Mouse (Mus musculus): ENCODE data around the gene Epb41l2. TPM values are rescaled to one million over a fixed set of nuclear protein-coding genes. Genes with fewer than 3 reads are reported as not detected.

Epb41l2 gene
- polyA plus RNA-seq, 1 experiment from 2014 or later, result 20.7 TPM

DNA sequence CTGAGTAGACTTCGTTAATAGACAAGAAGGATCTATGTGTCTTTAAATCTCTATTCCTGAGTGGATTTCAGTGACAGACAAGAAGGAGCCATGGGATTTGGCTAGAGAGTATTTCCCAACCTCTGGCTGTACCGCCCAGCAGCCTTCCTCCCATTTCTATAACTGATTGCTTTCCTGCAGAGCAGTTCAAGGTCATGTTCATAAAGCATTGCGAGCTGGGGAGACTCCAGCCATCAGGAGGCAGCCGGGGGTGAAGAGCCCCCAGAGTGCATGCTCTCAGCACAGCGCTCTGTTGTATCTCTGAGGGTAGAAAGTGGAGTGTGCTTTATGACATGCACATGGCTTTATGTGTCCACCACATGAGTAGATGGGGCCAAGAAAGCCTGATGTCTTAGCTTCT, 123.2 kb downstream of the Epb41l2 start:
- H3K9ac ChIP-seq (replicated peaks), result no peak overlapping the region
- H3K4me3 ChIP-seq, result no peak overlapping the region
- H3K36me3 ChIP-seq, result no peaks in the 10 kb centered on the region
- H3K4me1 ChIP-seq, result no peaks in the 10 kb centered on the region
- no peak for ATAC-seq (replicated peaks)
- no peaks in the 10 kb centered on the region for H3K27me3 ChIP-seq
- H3K27ac ChIP-seq (replicated peaks), result no peak overlapping the region
- no peaks in the 10 kb centered on the region for H3K9me3 ChIP-seq
- H3K4me2 ChIP-seq (replicated peaks), result no peak overlapping the region
- 77% methylated on average over 5 of the region's 5 CpGs for WGBS

DNA sequence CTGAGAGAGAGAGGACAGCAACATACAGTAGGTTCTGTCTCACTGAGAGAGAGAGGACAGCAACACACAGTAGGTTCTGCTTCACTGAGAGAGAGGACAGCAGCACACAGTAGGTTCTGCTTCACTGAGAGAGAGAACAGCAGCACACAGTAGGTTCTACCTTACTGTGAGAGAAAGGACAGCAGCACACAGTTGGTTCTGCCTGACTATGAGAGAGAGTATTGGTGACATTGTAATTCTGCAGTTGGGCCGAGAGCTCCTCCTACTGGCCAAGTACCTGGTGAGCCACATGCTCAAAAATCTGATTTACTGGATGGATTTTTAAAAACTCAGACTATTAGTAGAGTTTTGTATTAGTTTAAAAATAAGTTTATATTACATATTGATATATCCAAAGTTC, 128.9 kb downstream of the Epb41l2 start:
- peak; percentile 85 for ATAC-seq (replicated peaks)
- Histone ChIP-seq H3K27ac (replicated peaks) (no peak overlapping the region), H3K4me3 (no peak overlapping the region), H3K27me3 (no peaks in the 10 kb centered on the region), H3K9me3 (no peaks in the 10 kb centered on the region), H3K4me2 (replicated peaks) (no peak overlapping the region), H3K4me1 (no peaks in the 10 kb centered on the region), H3K9ac (replicated peaks) (no peak overlapping the region), H3K36me3 (no peaks in the 10 kb centered on the region)
- 21% methylated on average over 1 of the region's 1 CpGs for WGBS

DNA sequence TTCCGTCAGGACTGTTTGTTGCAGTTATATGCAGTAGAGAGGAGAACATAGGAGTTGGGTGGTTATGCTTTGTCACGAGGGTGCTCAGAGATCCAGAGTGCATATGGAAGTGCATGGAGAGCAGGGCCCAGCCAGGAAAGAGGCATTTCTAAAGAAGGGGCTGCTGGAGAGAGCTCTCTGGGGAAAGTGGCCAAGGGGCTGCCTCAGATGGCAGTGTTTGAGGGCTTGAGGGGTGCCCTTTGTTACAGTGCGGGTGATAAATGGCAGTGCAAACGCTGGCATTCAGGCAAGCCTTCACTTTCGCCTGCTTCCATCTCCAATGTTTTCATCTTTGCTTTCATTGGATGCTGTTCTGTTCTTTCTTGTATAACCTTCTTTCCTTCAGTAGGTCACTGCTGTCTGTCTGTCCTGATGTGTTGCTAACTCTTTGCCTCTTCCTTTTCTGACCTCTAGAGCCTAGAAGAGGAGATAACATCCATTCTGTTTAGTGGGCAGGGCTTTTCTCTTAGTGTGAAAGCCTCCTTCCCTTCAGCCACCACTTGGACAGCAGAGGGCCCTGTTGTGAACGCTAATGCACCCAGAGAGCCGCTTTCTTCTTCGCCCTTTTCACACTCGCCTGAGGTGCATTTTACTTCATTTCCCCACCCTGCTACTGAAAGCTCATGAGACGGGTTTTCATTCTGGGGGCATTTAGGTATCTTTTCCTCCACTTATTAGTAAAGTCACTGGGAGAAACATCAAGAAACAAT, 139.9 kb downstream of the Epb41l2 start:
- ATAC-seq (replicated peaks), result no peak
- WGBS, result 59% methylated on average over 10 of the region's 10 CpGs
- no peak overlapping the region for H3K27ac ChIP-seq (replicated peaks)

DNA sequence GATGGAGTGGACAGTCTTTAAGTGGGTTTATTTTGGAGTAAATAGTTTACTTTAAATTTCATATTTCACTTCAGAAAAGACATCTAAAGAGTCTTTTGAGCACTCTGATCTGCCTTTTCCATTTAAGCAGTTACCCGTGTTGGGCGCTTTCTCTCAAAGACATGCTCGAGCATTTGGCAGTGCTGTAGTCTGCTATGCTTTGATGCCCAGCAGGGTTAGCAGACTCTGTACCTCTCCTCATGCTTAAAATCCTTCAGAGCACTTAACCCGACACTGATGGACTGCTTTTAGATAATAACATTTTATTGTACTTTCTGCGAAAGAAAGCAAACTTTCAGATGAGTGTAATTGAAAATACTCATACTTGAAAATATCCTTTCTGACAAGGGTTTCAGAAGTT, 143.7 kb downstream of the Epb41l2 start:
- ATAC-seq (replicated peaks), result no peak
- H3K36me3 ChIP-seq, result no peaks in the 10 kb centered on the region
- no peaks in the 10 kb centered on the region for H3K4me1 ChIP-seq
- no peaks in the 10 kb centered on the region for H3K27me3 ChIP-seq
- no peaks in the 10 kb centered on the region for H3K9me3 ChIP-seq
- no peak overlapping the region for H3K27ac ChIP-seq (replicated peaks)
- no peak overlapping the region for H3K9ac ChIP-seq (replicated peaks)
- WGBS, result 88% methylated on average over 5 of the region's 5 CpGs
- no peak overlapping the region for H3K4me2 ChIP-seq (replicated peaks)
- no peak overlapping the region for H3K4me3 ChIP-seq

More for the DNA sequence above, 139.9 kb downstream of the Epb41l2 start:
- Histone ChIP-seq H3K4me2 (replicated peaks) (no peak overlapping the region), H3K27me3 (no peaks in the 10 kb centered on the region), H3K4me3 (no peak overlapping the region), H3K4me1 (no peaks in the 10 kb centered on the region), H3K9ac (replicated peaks) (no peak overlapping the region), H3K36me3 (no peaks in the 10 kb centered on the region), H3K9me3 (no peaks in the 10 kb centered on the region)

DNA sequence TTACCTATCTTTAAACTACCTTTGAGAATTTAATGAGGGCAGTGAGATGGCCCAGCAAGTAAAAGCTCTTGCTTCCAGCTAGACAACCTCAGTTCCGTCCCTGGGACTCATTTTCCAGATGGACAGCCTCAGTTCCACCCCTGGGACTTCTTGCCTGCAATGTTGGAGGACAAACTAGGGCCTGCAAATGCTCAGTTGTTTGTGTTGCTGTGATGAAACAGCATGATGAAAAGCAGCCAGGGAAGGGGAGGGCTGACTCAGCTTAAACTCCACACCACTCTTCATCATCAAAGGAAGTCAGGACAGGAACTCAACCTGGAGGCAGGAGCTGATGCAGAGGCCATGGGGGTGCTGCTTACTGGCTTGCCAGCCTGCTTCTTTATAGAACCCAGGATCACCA, 154.2 kb downstream of the Epb41l2 start:
- Histone ChIP-seq H3K36me3 (no peaks in the 10 kb centered on the region), H3K9ac (replicated peaks) (no peak overlapping the region), H3K27me3 (no peaks in the 10 kb centered on the region), H3K27ac (replicated peaks) (no peak overlapping the region), H3K4me1 (no peaks in the 10 kb centered on the region), H3K9me3 (no peaks in the 10 kb centered on the region), H3K4me3 (no peak overlapping the region), H3K4me2 (replicated peaks) (no peak overlapping the region)
- no peak for ATAC-seq (replicated peaks)
- WGBS, result 78% methylated on average over 1 of the region's 1 CpGs

DNA sequence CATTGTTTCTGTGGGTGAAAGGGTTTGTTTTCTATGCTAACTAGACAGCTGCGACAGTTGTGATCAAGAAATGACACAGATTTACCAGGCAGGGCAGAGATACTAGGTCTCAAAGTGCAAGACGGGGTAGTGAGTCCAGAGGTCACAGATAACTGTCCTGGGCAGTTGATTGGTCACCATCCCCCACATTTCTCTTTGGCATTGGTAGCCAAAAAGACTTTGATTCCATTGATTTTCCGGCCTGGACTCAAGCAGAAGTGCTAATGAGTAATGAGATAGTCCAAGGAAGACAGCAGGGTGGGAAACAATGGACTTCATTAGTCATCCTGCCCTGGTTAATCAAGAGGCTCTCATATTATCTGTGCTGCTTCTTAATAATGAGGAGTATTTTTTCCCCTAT, 160.4 kb downstream of the Epb41l2 start:
- no peak overlapping the region for H3K4me3 ChIP-seq
- no peak overlapping the region for H3K4me2 ChIP-seq (replicated peaks)
- H3K27me3 ChIP-seq, result no peaks in the 10 kb centered on the region
- H3K9ac ChIP-seq (replicated peaks), result no peak overlapping the region
- no peak overlapping the region for H3K27ac ChIP-seq (replicated peaks)
- ATAC-seq (replicated peaks), result no peak
- H3K9me3 ChIP-seq, result no peaks in the 10 kb centered on the region
- no peaks in the 10 kb centered on the region for H3K4me1 ChIP-seq
- 68% methylated on average over 3 of the region's 3 CpGs for WGBS
- H3K36me3 ChIP-seq, result no peaks in the 10 kb centered on the region

DNA sequence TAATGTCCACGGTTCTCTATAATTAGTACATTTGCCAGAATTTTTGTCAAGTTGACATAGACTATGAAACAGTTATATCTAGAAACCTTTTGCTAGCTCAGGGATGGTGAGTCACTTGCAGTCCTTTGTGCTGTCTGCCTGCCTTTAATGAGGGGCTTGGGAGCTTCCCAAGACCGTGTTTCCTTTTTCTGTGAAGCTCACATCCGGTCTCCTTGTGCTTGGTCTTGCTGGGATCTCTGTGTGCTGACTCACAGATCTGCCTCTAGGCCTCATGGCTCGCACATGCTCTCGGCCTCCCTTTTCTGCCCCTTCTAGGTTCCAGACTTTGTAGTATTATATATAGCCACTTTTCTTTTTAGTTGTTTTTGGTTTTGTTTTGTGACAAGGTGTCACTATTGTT, 160.8 kb downstream of the Epb41l2 start:
- H3K4me2 ChIP-seq (replicated peaks), result no peak overlapping the region
- H3K4me3 ChIP-seq, result no peak overlapping the region
- H3K27ac ChIP-seq (replicated peaks), result no peak overlapping the region
- no peak overlapping the region for H3K9ac ChIP-seq (replicated peaks)
- H3K27me3 ChIP-seq, result no peaks in the 10 kb centered on the region
- no peaks in the 10 kb centered on the region for H3K36me3 ChIP-seq
- ATAC-seq (replicated peaks), result no peak
- no peaks in the 10 kb centered on the region for H3K9me3 ChIP-seq
- 79% methylated on average over 5 of the region's 5 CpGs for WGBS
- H3K4me1 ChIP-seq, result no peaks in the 10 kb centered on the region

DNA sequence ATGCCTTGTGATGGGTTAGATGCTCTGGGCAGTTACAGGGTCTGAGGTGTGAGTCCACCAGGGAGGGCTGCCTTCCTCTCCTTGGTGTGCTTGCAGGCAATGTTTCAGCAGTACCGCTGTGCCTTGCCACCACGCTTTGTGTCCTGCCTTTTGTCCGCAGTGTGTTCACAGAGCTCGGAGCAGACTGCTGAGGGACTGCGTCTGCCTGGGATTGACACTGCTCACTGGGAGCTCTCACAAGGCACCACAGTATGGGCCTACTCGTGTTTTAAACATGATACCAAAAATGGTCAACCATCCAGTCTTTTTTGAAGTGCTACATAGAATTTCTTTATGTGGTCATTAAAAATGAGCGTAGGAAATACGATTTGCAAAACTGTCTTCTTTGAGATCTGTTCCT, 164.1 kb downstream of the Epb41l2 start:
- Histone ChIP-seq H3K27ac (replicated peaks) (no peak overlapping the region), H3K4me1 (no peaks in the 10 kb centered on the region), H3K9ac (replicated peaks) (no peak overlapping the region), H3K36me3 (no peaks in the 10 kb centered on the region), H3K4me2 (replicated peaks) (no peak overlapping the region), H3K4me3 (no peak overlapping the region), H3K9me3 (no peaks in the 10 kb centered on the region), H3K27me3 (no peaks in the 10 kb centered on the region)
- WGBS, result 72% methylated on average over 8 of the region's 8 CpGs
- ATAC-seq (replicated peaks), result no peak

DNA sequence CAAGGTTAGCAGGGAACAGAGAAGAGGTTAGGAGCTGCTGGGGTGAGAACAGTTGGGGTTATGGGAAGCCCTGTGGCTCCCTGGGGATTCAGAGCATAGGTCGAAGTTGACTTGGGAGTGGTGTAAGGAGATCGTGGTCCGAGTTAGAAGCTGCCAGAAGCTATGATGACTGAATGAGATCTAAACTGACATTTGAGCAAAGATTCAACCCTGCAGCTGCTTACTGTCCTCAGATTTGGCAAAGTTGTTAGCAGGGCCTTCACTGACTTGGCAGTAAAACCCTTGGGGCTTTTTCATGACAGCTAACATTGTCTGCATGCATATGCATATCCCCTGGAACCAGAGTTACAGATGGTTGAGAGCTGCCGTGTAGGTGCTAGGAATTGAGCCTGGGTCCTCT, 166.6 kb downstream of the Epb41l2 start:
- no peak for ATAC-seq (replicated peaks)
- no peak overlapping the region for H3K27ac ChIP-seq (replicated peaks)

DNA sequence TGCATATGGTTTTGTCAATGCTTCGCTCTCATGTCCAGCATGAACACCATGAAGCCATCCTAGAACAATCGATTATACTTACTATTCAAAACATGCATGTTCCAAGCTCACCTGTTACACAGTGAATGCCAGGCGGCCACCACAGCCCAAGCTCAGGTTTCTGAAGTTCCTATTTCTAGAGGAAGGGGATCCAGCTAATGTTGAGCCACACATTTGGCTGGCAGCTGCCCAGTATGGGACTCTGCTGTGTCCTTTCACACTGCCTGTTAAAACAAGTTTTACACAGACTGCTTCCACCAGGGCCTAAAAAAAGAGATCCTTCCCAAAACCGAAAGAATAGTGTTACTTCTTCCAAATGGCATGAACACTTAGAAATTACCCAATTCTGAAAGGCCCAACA, 167.0 kb downstream of the Epb41l2 start:
- WGBS, result 89% methylated on average over 4 of the region's 4 CpGs

More for the DNA sequence above, 166.6 kb downstream of the Epb41l2 start:
- Histone ChIP-seq H3K9ac (replicated peaks) (no peak overlapping the region), H3K9me3 (no peaks in the 10 kb centered on the region), H3K27me3 (no peaks in the 10 kb centered on the region), H3K4me1 (no peaks in the 10 kb centered on the region), H3K36me3 (no peaks in the 10 kb centered on the region), H3K4me2 (replicated peaks) (no peak overlapping the region), H3K4me3 (no peak overlapping the region)
- 82% methylated on average over 4 of the region's 4 CpGs for WGBS

DNA sequence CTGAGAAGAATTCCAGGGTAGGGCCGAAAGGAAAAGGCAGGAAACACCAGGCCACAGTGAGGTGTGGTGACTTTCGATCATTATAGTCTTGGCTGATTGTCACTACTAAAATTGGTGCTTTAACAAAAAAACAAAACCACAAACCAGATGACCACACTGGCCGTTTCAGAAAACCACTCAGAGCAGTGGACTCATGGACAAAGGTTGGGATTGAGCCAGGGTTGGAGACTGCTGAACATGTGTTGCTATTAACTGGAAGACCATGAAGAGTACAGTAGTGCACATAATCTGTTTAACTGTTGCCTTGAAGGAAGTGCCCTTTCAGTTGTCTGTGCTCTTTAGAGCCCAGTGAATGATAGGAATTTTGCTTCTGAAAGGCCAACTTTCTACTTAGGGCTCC, 167.5 kb downstream of the Epb41l2 start:
- Histone ChIP-seq H3K9ac (replicated peaks) (no peak overlapping the region), H3K4me2 (replicated peaks) (no peak overlapping the region), H3K27me3 (no peaks in the 10 kb centered on the region), H3K9me3 (no peaks in the 10 kb centered on the region), H3K27ac (replicated peaks) (no peak overlapping the region), H3K4me1 (no peaks in the 10 kb centered on the region), H3K36me3 (no peaks in the 10 kb centered on the region), H3K4me3 (no peak overlapping the region)
- 85% methylated on average over 3 of the region's 3 CpGs for WGBS
- ATAC-seq (replicated peaks), result no peak

More for the DNA sequence above, 167.0 kb downstream of the Epb41l2 start:
- no peaks in the 10 kb centered on the region for H3K9me3 ChIP-seq
- no peak overlapping the region for H3K9ac ChIP-seq (replicated peaks)
- no peaks in the 10 kb centered on the region for H3K4me1 ChIP-seq
- no peak overlapping the region for H3K4me3 ChIP-seq
- no peak overlapping the region for H3K27ac ChIP-seq (replicated peaks)
- H3K27me3 ChIP-seq, result no peaks in the 10 kb centered on the region
- no peak for ATAC-seq (replicated peaks)
- H3K4me2 ChIP-seq (replicated peaks), result no peak overlapping the region
- H3K36me3 ChIP-seq, result no peaks in the 10 kb centered on the region

DNA sequence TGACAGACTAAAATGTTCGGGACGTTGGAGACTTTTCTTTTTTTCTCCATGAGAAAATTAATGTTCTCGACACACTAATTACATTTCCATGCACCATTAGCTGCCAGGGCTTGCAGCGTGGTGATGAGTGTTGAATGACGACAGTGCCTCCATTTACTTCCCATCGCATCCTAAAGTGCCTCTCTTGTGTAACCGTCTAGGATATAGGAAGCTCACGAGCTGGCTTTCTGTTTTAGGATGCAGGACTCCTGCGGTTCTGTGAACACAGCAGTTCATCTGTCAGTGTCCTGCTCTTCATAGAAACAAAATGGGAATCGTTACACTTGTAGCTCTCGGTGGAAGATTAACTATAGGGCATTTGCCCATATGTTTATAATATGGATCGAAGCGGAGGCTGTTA, 171.7 kb downstream of the Epb41l2 start:
- H3K9ac ChIP-seq (replicated peaks), result no peak overlapping the region
- H3K9me3 ChIP-seq, result no peaks in the 10 kb centered on the region
- H3K27ac ChIP-seq (replicated peaks), result no peak overlapping the region
- no peak for ATAC-seq (replicated peaks)
- H3K27me3 ChIP-seq, result no peaks in the 10 kb centered on the region
- no peaks in the 10 kb centered on the region for H3K36me3 ChIP-seq
- WGBS, result 69% methylated on average over 13 of the region's 13 CpGs
- H3K4me2 ChIP-seq (replicated peaks), result no peak overlapping the region
- no peaks in the 10 kb centered on the region for H3K4me1 ChIP-seq
- H3K4me3 ChIP-seq, result no peak overlapping the region

DNA sequence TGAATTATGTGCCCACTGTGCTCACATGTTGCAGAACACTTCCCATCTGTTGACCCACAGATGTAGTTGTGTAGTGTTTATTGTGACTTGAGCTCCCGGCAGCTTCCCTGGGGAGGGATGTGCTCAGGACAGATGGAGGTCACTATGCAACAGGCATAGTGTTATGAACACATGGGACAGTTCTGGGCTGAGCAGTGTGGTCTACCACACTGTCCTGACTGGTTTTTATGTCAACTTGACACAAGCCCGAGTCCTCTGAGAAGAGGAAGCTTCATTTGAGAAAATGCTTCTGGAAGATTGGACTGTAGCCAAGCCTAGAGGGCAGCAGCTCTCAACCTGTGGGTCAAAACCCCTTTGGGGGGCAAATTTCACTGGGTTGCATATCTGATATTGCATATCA, 173.5 kb downstream of the Epb41l2 start:
- Histone ChIP-seq H3K36me3 (no peaks in the 10 kb centered on the region), H3K4me2 (replicated peaks) (no peak overlapping the region), H3K4me1 (no peaks in the 10 kb centered on the region), H3K27ac (replicated peaks) (no peak overlapping the region), H3K9ac (replicated peaks) (no peak overlapping the region), H3K27me3 (no peaks in the 10 kb centered on the region), H3K4me3 (no peak overlapping the region), H3K9me3 (no peaks in the 10 kb centered on the region)
- ATAC-seq (replicated peaks), result no peak
- WGBS, result 85% methylated on average over 2 of the region's 2 CpGs
